Mouse (Mus musculus) gastrocnemius, postnatal 36 days (tissue): ENCODE measurements around the gene Zcchc9. TPM values are rescaled to one million over a fixed set of nuclear protein-coding genes. Genes with fewer than 3 reads are reported as not detected.
"Not testable (repeated sequence)": the region's sequence is repeated elsewhere in the genome, so short reads cannot be mapped to it uniquely, and the experiment has no call there.

ENCODE experiments used
- DNase-seq, 2 experiments: peaks; one replicate each; pipeline ENCODE4 v3.0.0; 2022
- intact Hi-C: fragments of 180-260 bp; cut with DNase I; formaldehyde crosslinking; loops from one replicate; pipeline ENCODE4 v1.15.1; 2025
- microRNA-seq, 2 experiments: library from miRNA; unstranded; fragments of <30 nt; microRNA quantifications; one replicate each; pipeline ENCODE4 v1.2.0; 2021
- total RNA-seq, 2 experiments: library from RNA; stranded (reverse); gene quantifications; 2 replicates each; pipeline ENCODE4 v1.2.3; 2021

Gene Zcchc9
- total RNA-seq, 2 experiments from 2014 or later = 10.1 to 10.9 TPM

DNA sequence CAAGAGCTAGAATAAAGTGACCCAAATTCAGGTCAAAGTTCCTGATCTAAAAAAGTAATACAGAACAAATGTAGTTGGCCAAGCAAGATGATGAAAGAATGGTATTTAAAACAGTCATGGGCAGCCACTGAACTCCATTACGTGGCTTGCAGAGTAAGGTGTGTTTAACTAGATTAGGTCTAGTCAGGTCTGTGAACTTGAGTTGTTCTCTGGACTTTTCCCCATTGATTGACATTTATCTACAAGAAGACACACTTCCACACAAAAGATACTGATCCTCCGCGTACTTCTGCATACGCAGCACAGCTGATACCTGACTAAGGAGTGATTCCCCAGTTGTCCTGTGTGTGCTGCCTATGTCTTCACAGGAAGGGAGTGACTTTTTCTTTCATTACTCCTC lies 41.9 kb downstream of the Zcchc9 start:
- intact Hi-C loops = no loop called here
- DNase-seq = no peak

DNA sequence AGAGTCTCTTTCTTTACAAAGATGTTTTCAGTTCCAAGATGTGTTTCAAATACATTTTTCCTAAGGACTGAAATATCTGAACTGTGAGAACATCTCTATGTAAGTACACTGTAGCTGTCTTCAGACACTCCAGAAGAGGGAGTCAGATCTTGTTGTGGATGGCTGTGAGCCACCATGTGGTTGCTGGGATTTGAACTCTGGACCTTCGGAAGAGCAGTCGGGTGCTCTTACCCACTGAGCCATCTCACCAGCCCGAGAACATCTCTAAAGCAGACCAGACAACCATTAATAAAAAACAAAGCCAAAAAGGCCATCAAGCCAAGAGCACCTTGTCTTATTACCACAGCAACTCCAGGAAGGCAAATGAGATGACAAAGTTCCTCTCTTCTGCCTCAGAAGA lies 43.9 kb downstream of the Zcchc9 start:
- intact Hi-C loops, DNase-seq: not testable (repeated sequence)

DNA sequence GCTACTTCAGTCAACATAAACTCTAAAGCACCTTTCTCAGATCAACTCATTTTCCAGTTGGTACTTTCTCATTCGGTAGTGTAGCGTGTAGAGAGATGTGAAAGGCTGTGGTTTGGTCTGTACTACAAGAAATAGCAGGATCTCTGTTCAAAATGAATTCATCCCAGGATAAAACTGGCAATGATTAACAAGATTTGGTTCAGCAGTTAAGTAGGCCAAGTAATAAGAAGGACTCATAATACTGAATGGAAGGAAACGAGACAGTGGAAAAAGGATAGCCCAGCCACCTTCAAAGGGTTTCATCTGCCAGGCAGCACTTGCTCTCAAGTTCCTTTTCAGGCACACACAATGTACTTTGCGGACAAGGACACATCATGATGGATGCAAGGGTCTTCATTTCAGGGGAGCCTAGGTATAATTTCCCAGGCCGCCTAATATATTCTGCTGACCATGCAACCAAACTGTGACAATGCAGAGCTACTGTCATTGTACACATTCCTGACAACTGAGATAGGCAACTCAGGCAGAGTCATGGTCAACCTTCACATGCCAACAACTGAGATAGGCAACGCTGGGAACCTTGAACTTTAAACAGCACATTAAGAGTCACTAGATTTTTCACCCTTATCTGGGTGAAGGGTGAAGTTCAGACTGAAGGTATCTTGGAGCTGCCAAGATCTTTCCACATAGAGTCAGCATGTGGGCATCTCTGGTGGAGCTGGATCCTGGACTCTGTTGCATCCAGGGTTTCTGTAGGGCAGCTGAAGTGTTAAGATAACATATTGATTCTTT lies 45.7 kb downstream of the Zcchc9 start:
- DNase-seq = no peak
- intact Hi-C loops = no loop called here

DNA sequence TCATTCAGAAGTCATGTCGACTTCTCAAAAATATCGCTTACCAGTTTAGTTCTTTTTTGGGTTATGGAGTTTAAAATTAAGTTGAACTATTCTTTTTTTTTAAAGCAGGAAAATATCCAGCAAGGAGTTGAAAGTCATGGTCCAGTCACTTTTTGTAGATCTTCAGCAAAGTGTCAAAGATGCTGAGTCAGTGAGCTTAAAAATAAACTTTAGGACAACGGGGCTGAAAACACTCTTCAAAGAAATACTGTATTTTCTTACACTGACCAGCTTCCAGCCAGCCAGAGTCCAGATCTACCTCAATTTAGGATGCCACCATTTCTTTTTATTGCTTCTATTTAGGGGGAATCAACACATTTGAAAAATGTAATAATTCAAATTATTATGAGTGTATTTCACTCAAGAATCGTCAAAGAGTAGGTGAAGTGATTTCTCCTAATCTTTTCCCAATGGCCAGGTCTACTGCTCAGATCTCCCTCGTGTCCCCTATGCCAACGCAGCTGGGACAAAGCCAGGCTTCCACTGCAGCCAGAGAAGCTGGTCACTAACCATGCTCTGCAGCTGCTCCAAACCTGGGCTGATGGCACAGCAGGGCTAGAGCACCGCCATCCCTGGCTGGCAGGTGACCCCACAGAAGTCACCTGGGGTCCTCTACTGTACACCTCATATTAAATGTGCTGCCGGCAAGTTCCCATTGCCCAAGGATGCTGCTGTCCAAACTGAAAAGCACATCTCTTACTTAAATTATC lies 47.0 kb downstream of the Zcchc9 start:
- DNase-seq = no peak

DNA sequence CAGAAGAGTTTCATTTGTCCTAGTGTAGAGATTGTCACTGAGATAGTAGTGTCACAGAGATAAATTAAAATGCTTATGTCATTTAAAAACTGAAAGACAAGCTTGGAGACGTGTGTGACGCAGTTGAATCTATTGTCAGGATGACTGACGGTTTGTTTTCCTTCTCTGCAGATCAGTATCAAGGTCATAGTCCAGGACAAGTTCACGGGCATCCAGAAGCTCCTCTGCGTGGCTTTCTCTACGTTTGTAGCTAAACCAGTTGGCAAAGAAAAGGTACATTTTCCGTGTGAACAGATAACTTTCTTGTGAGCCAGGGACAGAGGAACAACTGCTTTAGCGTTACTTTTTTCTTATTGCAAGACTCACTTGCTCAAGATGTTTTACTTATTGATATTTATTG lies 47.7 kb downstream of the Zcchc9 start:
- intact Hi-C loops = no loop called here
- DNase-seq = no peak

More for the DNA sequence above, 47.0 kb downstream of the Zcchc9 start:
- intact Hi-C loops = no loop called here

DNA sequence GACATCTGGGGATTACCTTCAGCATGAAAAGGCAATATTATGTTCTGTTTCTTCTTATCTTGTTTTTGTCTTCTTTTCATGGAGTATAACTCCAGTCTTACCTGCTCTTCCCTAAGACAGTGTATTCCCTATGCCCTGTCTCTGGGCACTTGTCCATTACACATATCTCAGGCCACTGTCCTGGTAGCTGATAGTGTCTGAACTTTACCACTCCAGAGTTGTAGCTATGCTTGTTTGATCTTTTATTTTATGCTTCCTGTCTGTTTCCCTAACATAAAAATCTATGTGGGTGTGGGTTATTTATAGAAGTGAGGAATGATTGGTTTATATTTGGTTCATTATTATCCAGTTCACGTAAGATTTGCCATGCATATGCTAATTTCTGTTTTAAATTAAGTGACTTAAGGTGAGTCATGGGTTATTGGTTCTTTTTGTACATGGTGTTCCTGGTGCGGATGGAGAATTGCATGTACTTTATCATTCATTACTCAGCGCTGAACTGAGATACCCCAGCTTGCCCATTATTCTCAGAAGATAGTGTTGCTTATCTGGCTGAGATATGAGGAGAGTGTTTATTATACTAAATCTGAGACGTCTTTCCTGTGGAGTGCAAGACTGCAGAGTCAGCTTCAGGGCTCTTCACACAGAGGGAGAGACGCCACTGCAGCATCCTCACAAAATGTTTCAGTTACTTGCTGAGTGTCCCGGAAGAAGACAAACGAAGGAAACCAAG lies 49.0 kb downstream of the Zcchc9 start:
- DNase-seq = no peak
- intact Hi-C loops = no loop called here

DNA sequence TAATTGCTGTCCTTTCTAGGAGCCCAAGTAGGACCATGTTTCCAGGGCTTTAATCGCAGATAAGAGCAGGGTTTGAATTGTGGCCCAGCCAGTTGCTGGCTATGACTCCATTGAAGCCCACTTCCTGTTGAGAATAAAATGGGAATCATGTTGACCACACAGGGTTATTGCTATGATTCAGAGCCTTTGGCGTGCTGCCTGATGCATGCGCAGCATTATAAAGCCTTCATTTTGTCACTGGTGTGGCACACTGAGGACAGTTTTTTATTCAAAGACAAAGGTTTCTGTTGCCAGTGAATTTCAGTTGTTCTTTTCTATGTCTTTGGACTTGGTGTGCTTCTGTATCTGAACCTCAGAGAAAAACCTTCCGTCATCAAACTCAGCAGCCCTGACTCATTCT lies 51.3 kb downstream of the Zcchc9 start:
- DNase-seq = no peak
- intact Hi-C loops = no loop called here

DNA sequence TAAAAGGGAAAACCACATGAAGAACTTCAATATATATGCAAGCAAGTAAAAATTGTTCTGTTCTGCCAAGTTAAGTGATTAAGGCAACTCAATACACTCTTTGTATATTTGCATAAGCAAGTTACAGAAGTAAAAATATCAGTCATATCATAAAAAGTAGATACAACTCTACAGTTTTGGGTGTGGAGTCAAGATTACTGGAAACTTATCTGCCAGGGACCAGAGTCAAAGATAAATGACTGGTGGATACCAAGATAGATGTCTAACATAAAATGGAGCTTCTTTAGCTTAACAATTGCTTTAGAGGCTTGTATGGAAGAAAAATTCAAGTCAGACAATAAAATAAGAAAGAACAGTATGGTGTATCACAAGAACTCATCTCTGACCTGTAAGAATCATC lies 52.7 kb downstream of the Zcchc9 start:
- no peak for DNase-seq
- intact Hi-C loops = no loop called here

DNA sequence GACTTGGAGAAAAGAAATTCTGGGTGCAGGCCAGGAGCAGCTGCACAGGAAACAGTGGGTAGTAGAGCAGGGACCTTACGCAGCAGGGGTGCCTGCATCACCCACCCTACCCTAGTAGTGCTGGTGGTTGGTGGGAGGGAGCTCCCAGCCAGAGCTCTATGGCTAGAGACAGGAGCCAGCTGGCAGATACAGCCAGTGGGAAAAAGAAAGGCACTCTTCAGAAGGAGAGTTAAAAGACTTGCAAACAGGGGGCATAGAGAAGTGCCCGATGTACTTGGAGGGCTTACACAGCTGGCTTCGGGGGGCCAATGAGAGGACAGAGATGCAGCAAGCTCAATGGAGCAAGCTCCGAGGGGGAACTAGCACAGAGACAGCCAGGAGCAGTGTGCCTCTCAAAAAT lies 53.8 kb downstream of the Zcchc9 start:
- intact Hi-C loops = no loop called here

DNA sequence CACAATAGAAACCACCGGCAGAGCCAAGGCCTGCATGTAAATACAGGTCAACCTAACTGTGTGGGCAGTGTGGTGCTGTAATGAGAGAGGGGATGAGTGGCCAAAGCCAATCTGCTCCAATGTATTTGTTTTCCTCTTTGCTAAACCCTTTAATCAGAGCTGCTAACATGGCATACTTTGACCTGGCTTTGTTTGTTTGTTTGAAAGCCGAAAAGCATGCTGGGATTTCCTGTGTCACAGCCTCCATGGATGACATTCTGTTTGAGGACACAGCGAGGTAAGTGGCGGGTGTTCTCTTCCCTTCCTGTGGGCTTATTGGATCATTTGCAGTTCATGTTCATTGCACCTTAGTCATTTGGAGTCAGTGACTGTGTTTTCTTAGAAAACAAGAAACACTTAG lies 57.5 kb downstream of the Zcchc9 start:
- no peak for DNase-seq
- intact Hi-C loops = no loop called here

More for the DNA sequence above, 53.8 kb downstream of the Zcchc9 start:
- no peak for DNase-seq

DNA sequence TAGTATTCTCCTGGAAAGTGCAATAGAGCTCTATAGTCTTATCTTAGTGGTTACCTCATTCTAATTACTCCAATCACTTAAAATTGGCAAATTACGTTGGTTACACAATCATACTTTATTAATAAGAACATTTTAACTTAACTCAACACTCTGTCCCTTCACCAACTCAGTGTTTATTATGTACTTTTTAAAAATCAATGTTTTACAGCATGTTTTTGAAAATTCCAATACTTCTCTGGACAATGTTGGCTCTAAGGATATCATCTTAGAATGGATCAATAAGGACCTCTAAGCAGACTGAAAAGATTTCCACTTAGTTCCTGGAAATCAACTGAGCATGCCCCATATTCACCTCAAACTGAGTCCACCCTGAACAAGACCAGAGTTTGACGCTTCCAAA lies 59.1 kb downstream of the Zcchc9 start:
- DNase-seq = no peak
- intact Hi-C loops = no loop called here

Small RNA genes lying within 50 kb of the gene (microRNA-seq; reads per million reads assigned to microRNA genes)
- 0 reads per million in 2 experiments for gene Gm27656

Other genes with a start within 250 kb of the Zcchc9 start
- not detected for gene Acot12, start 66.2 kb downstream of the Zcchc9 start, total RNA-seq
- 1,000 to 10,000 TPM; 1,250 to 1,613 TPM for gene Ckmt2, start 69.2 kb upstream of the Zcchc9 start, total RNA-seq